Mouse (Mus musculus) embryonic facial prominence, embryonic 11.5 days (tissue): ENCODE results near the gene Kank1. TPM values are rescaled to one million over a fixed set of nuclear protein-coding genes. Genes with fewer than 3 reads are reported as not detected.

Experiments
- ATAC-seq: fragments of 200-750 bp; cut with Nextera tagmentation; replicated peaks from 2 replicates; pipeline ENCODE4 v1.8.0; 2017; ENCODE audit warnings: low read depth; ENCODE audit not compliant: insufficient number of reproducible peaks, low FRiP score, low TSS enrichment
- DNase-seq: peaks from one replicate; pipeline ENCODE4 v3.0.0-alpha.2; 2015; ENCODE audit warnings: low spot score
- H3K27ac ChIP-seq: fragments of 300-500 bp; sonication (generic); replicated peaks from 2 replicates; pipeline ENCODE4 v1.5.1; 2014; ENCODE audit warnings: mild to moderate bottlenecking, low read depth, low read length, control low read depth
- H3K27me3 ChIP-seq: fragments of 300-500 bp; sonication (generic); 2 replicates; pipeline ENCODE4 v1.6.1; 2014; ENCODE audit warnings: mild to moderate bottlenecking, low read length, moderate library complexity, mixed read lengths; ENCODE audit not compliant: control insufficient read depth, insufficient read depth
- H3K36me3 ChIP-seq: fragments of 300-500 bp; sonication (generic); replicated peaks from 2 replicates; pipeline ENCODE4 v1.6.1; 2014; ENCODE audit warnings: low read depth, mild to moderate bottlenecking, low read length, moderate library complexity, mixed read lengths; ENCODE audit not compliant: control insufficient read depth, insufficient read depth
- H3K4me1 ChIP-seq: fragments of 300-500 bp; sonication (generic); 2 replicates; pipeline ENCODE4 v1.6.1; 2014; ENCODE audit warnings: low read length, mixed read lengths; ENCODE audit not compliant: control insufficient read depth, insufficient read depth
- H3K4me2 ChIP-seq: fragments of 300-500 bp; sonication (generic); 2 replicates; pipeline ENCODE4 v1.6.1; 2014; ENCODE audit warnings: low read depth, mild to moderate bottlenecking, control low read depth, low read length, moderate library complexity
- H3K4me3 ChIP-seq: fragments of 300-500 bp; sonication (generic); 2 replicates; pipeline ENCODE4 v1.5.1; 2014; ENCODE audit warnings: low read depth, low read length, control low read depth
- H3K9ac ChIP-seq: fragments of 300-500 bp; sonication (generic); replicated peaks from 2 replicates; pipeline ENCODE4 v1.6.1; 2014; ENCODE audit warnings: mild to moderate bottlenecking, control low read depth, low read length
- H3K9me3 ChIP-seq: fragments of 300-500 bp; sonication (generic); replicated peaks from 2 replicates; pipeline ENCODE4 v1.6.1; 2016; ENCODE audit warnings: mild to moderate bottlenecking, low read length, inconsistent platforms, mixed read lengths; ENCODE audit not compliant: control insufficient read depth
- WGBS: fragments of 180-500 bp; shearing (Covaris S2); extraction: QIAGEN DNeasy Blood & Tissue Kit; methylation state at CpG from one replicate; pipeline ENCODE4 v1.1.7; 2014; 5-methylcytosine and 5-hydroxymethylcytosine counted together
- polyA plus RNA-seq: library from polyadenylated mRNA; unstranded; fragments of >200 nt; fragmentation: Nextera tagmentation; extraction: Ambion mirVana; gene quantifications from 2 replicates; pipeline ENCODE4 v1.2.1, GENCODE M21; 2014

Kank1 gene
- polyA plus RNA-seq, 1 experiment from 2014 or later: 17.6 TPM

DNA sequence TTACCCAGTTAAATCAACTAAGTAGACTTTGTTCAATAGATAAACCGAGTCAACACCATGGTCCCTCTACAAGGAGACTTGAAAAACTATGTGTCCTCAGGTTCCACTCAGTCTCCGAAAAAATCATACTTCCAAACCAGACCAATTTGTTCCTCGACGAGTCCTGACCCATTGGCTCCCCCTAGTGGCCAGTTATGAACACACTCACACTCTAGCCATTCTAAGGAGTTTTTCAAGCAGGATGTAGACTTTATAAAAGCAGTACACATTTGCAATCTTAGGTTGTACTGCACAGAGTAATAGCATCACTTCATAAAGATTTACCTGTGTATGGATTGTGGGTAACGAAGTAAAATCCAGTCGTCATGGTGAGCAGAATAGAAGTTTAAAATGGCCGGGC, 208.3 kb downstream of the Kank1 start:
- H3K27ac ChIP-seq: no peak overlapping the region
- no peaks in the 10 kb centered on the region for H3K36me3 ChIP-seq
- H3K4me2 ChIP-seq: no peak overlapping the region
- DNase-seq (peak; percentile 87), ATAC-seq (no peak)
- H3K4me3 ChIP-seq: no peak overlapping the region
- H3K9me3 ChIP-seq: no peaks in the 10 kb centered on the region
- H3K4me1 ChIP-seq: no peaks in the 10 kb centered on the region
- 23% methylated on average over 7 of the region's 7 CpGs for WGBS
- no peaks in the 10 kb centered on the region for H3K27me3 ChIP-seq
- H3K9ac ChIP-seq: no peak overlapping the region

GRCm38 (mm10) chr19:25445842-25446241, 209.1 kb downstream of the Kank1 start:
- Histone ChIP-seq H3K27ac (no peak overlapping the region), H3K9ac (no peak overlapping the region), H3K4me2 (no peak overlapping the region), H3K4me1 (no peaks in the 10 kb centered on the region), H3K36me3 (no peaks in the 10 kb centered on the region), H3K27me3 (no peaks in the 10 kb centered on the region), H3K4me3 (no peak overlapping the region), H3K9me3 (no peaks in the 10 kb centered on the region)
- no peak for DNase-seq
- 61% methylated on average over 8 of the region's 8 CpGs for WGBS
- ATAC-seq: no peak

DNA sequence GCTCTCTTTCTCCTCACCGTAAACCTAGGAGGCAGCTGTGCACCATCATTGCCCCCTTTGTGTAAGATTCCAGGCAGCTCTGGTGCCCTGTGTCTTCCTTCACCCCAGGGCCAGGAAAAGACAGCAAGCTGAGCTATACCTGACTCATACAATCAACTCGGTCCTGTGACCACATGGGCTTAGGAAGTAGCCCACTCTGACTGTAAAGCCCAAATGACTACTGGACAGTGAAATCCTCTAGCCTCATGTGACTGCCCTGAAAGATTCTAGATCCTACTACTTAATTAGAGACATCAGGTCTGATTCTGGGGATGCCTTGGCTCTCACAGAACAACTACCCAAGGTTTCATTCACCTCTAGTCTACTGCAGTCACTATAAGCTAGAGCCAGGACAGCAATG, 209.9 kb downstream of the Kank1 start:
- WGBS: 82% methylated on average over 2 of the region's 2 CpGs
- Histone ChIP-seq H3K4me2 (no peak overlapping the region), H3K27ac (no peak overlapping the region), H3K9ac (no peak overlapping the region), H3K4me1 (no peaks in the 10 kb centered on the region), H3K36me3 (no peaks in the 10 kb centered on the region), H3K4me3 (no peak overlapping the region), H3K27me3 (no peaks in the 10 kb centered on the region), H3K9me3 (no peaks in the 10 kb centered on the region)
- DNase-seq (no peak), ATAC-seq (no peak)

- Histone ChIP-seq H3K4me1 (no peaks in the 10 kb centered on the region), H3K27ac (no peak overlapping the region), H3K4me3 (no peak overlapping the region), H3K4me2 (no peak overlapping the region), H3K27me3 (no peaks in the 10 kb centered on the region), H3K9me3 (no peaks in the 10 kb centered on the region), H3K36me3 (no peaks in the 10 kb centered on the region), H3K9ac (no peak overlapping the region)
- ATAC-seq: no peak
- DNase-seq: no peak
- 59% methylated on average over 5 of the region's 5 CpGs for WGBS
Observed at GRCm38 (mm10) chr19:25447373-25447772, 210.6 kb downstream of the Kank1 start.

DNA sequence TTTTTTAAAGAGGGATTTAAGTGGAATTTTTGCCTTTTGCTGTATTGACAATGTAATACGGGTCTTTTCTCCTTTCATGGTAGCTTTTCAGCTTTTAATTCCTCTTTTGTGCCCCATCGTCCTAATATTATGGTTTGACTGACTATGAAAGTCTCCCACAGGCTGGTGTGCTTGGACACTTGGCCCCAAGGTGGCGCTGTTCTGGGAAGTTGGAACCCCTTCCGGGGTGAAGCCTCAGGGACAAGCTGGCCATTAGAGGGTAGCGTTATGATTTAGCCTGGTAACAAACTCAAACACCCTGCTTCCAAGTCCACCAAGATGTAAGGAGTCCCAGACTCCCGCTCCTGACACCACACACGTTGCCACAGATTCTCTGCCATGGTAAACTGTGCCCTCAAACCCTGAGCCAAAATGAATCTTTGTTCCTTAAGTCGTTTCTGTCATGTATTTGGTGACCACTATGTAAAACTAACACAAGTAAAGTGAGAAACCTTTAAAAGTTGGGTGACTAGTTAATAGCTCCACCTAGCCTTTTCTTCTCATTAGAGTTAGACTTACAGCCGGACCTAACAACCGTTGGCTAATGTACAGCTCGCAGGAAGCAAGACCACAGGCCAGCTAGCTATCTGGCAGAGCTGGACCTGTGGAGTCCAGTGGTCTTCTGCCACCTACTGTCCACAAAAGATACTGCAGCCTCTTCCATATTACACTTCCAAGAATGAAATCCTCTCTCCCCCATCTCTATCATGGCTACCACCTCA, 214.3 kb downstream of the Kank1 start:
- Histone ChIP-seq H3K4me2 (no peak overlapping the region), H3K4me1 (no peaks in the 10 kb centered on the region), H3K27ac (no peak overlapping the region), H3K9ac (no peak overlapping the region), H3K36me3 (no peaks in the 10 kb centered on the region), H3K27me3 (no peaks in the 10 kb centered on the region), H3K4me3 (no peak overlapping the region), H3K9me3 (no peaks in the 10 kb centered on the region)
- 54% methylated on average over 11 of the region's 11 CpGs for WGBS
- ATAC-seq: no peak
- peak; percentile 69 for DNase-seq

GRCm38 (mm10) chr19:25453146-25453545, 216.4 kb downstream of the Kank1 start:
- Histone ChIP-seq H3K4me1 (no peaks in the 10 kb centered on the region), H3K36me3 (no peaks in the 10 kb centered on the region), H3K27ac (no peak overlapping the region), H3K9ac (no peak overlapping the region), H3K4me2 (no peak overlapping the region), H3K27me3 (no peaks in the 10 kb centered on the region), H3K9me3 (no peaks in the 10 kb centered on the region), H3K4me3 (no peak overlapping the region)
- 80% methylated on average over 5 of the region's 5 CpGs for WGBS
- no peak for DNase-seq
- no peak for ATAC-seq

DNA sequence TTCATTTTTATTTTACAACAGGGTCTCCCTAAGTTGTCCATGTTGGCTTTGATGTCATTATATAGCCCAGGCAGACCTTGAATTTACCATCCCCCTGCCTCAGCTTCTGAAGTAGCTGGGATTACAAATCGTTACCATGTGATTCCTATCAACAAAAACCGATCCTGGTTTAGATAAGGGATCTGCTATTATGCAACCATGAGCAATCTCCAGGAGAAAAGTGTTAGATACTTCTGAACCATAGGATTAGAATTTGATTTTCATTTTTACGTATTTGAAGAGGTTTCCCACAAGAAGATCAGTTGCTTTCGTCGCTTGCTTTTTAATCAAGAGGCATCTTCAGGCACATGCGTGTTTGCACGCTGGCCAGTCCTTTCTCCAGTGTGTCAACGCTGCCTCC, 224.0 kb downstream of the Kank1 start:
- no peaks in the 10 kb centered on the region for H3K36me3 ChIP-seq
- no peaks in the 10 kb centered on the region for H3K9me3 ChIP-seq
- H3K4me2 ChIP-seq: no peak overlapping the region
- ATAC-seq (no peak), DNase-seq (no peak)
- H3K9ac ChIP-seq: no peak overlapping the region
- no peaks in the 10 kb centered on the region for H3K27me3 ChIP-seq
- no peaks in the 10 kb centered on the region for H3K4me1 ChIP-seq
- no peak overlapping the region for H3K27ac ChIP-seq
- H3K4me3 ChIP-seq: no peak overlapping the region
- WGBS: 87% methylated on average over 8 of the region's 8 CpGs

- Histone ChIP-seq H3K4me3 (no peak overlapping the region), H3K27ac (no peak overlapping the region), H3K36me3 (no peaks in the 10 kb centered on the region), H3K27me3 (no peaks in the 10 kb centered on the region), H3K4me2 (no peak overlapping the region), H3K9ac (no peak overlapping the region), H3K4me1 (no peaks in the 10 kb centered on the region), H3K9me3 (no peaks in the 10 kb centered on the region)
- ATAC-seq (no peak), DNase-seq (no peak)
- 75% methylated on average over 20 of the region's 20 CpGs for WGBS
Observed at GRCm38 (mm10) chr19:25461553-25462320, 225.0 kb downstream of the Kank1 start.
